Mouse (Mus musculus) ES-Bruce4 (cell line): ENCODE measurements at regions not wholly inside any gene's neighbourhood (a gene's known extent, or its start where the extent isn't known, plus 50 kb on each side); places are given as distances from the start of the nearest gene placed in this dataset.

ENCODE experiments used
- CTCF ChIP-seq: IDR thresholded peaks from one replicate; pipeline ENCODE4 v1.8.1; 2011; ENCODE audit warnings: low read depth, low read length
- POLR2A ChIP-seq: IDR thresholded peaks from one replicate; pipeline ENCODE4 v1.8.1; 2011; ENCODE audit warnings: low read length; ENCODE audit not compliant: insufficient read depth

DNA sequence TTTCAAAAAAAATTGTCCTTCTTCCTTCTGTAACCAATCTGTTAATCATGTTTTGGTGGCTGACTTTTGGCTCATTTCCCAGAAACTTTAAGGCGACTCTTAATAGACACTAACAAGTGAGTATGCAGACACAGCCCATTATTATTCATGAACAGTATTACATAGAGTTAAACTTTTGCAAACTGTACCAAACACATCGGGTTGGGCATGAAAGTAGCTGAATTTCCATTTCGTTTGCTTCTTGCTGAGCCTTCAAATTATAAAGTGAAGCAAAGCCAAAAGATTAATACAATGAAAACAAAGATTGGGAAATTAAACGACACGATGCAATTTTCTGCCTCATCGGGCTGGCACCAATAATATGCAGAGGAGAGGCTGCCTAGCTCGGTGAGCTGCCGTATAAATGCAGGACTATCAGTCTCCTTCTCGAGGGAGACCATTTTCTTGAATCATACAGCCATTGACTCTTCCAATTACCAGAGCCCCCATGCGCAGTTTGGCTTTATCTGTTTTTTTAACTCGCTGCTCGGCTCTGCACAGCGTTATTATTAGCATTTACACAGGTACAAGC lies 311.8 kb downstream of the Hace1 start:
- TF ChIP-seq CTCF (no peak), POLR2A (no peak)
